ENCODE assay signal across 9 mouse cellular contexts in genomic region chr8:84946528-84947240, GRCm38 (mm10). TPM values are rescaled to one million over a fixed set of nuclear protein-coding genes. Genes with fewer than 3 reads are reported as not detected.
DNase-seq lines count a peak whose midpoint lies in the region; ATAC-seq and TF ChIP-seq lines count a peak whose summit lies in the region.
"Had no signal": no experiment of that assay in that cellular context is flagged by ENCODE, and none has a peak within 500 bp of the region (broad histone marks: within the 10 kb centered on the region; RNA-seq: fewer than 3 reads in every experiment).

Gene Rtbdn, plus strand, starts transcription at chr8:84946991.

- TF ChIP-seq EP300 in liver, postnatal 0 days (IDR thresholded peaks at IDR 0.05; ENCODE audit: low read depth): no peak

- peaks cover 82% of the 10 kb centered on the region for H3K27me3 ChIP-seq in heart, embryonic 14.5 days (ENCODE audit: control insufficient read depth, insufficient read depth, low read length)
- H3K27me3 ChIP-seq in forebrain, embryonic 14.5 days (replicated peaks; ENCODE audit: control insufficient read depth, insufficient read depth, low read length): peaks cover 35% of the 10 kb centered on the region
- H3K27me3 ChIP-seq in liver, postnatal 0 days (ENCODE audit: insufficient read depth, low read length): peaks cover 72% of the 10 kb centered on the region

- intact Hi-C loops in heart, postnatal 10 days (cut with DNase I): no loop called here

- DNase-seq in heart, postnatal 10 days: no peak
- DNase-seq in forebrain, embryonic 14.5 days (ENCODE audit: low spot score): peak; percentile 34
- no peak for DNase-seq in liver, postnatal 0 days
- DNase-seq in layer of hippocampus, adult 9-10 months (ENCODE audit: low spot score): no peak
- DNase-seq in urinary bladder, postnatal 36 days (ENCODE audit: low spot score in 2 of 2): no peak
- DNase-seq in kidney, postnatal 36 days: no peak

- no peaks in the 10 kb centered on the region for H3K9me3 ChIP-seq in heart, embryonic 14.5 days (ENCODE audit: control insufficient read depth, low read length)
- H3K9me3 ChIP-seq in forebrain, embryonic 14.5 days (replicated peaks; ENCODE audit: control insufficient read depth, low read length): no peaks in the 10 kb centered on the region
- no peaks in the 10 kb centered on the region for H3K9me3 ChIP-seq in liver, postnatal 0 days (ENCODE audit: low read length)

- peak; percentile 25; the same call in 1 of the 2 replicates for TF ChIP-seq CTCF in bone marrow macrophage, adult 2 months (IDR thresholded peaks at IDR 0.05; ENCODE audit: low read depth, low read length)
- TF ChIP-seq CTCF in liver, postnatal 0 days (IDR thresholded peaks at IDR 0.05; ENCODE audit: low read depth): peak; percentile 48

- H3K27ac ChIP-seq in heart, embryonic 14.5 days (replicated peaks in 1 of 2; ENCODE audit: control insufficient read depth in 1 of 2, insufficient read depth in 1 of 2, low read depth in 2 of 2, low read length in 2 of 2): no peak within 1 kb of the TSS
- no peak within 1 kb of the TSS for H3K27ac ChIP-seq in bone marrow macrophage, adult 2 months (ENCODE audit: insufficient read depth, low read depth, low read length)
- H3K27ac ChIP-seq in forebrain, embryonic 14.5 days (ENCODE audit: low read depth, low read length): peak within 1 kb of the TSS; percentile 55; the same call in 1 of the 2 replicates
- no peak within 1 kb of the TSS for H3K27ac ChIP-seq in liver, postnatal 0 days (ENCODE audit: low read depth)

- ATAC-seq in heart, embryonic 14.5 days (ENCODE audit: insufficient number of reproducible peaks, insufficient read depth, low FRiP score, low read depth): no peak
- ATAC-seq in forebrain, embryonic 14.5 days: no peak
- ATAC-seq in liver, postnatal 0 days: no peak

- peaks cover 0 to 8% of the 10 kb centered on the region in 2 experiments; a peak in 1 of 4 replicates for H3K4me1 ChIP-seq in heart, embryonic 14.5 days (ENCODE audit: control insufficient read depth in 2 of 2, insufficient read depth in 2 of 2, low read length in 2 of 2)
- H3K4me1 ChIP-seq in bone marrow macrophage, adult 2 months (ENCODE audit: control insufficient read depth, insufficient read depth, low read length): no peaks in the 10 kb centered on the region
- H3K4me1 ChIP-seq in forebrain, embryonic 14.5 days (ENCODE audit: control insufficient read depth, insufficient read depth, low read length): peaks cover 11% of the 10 kb centered on the region; the same call in 1 of the 2 replicates
- peaks cover 11% of the 10 kb centered on the region for H3K4me1 ChIP-seq in liver, postnatal 0 days (ENCODE audit: insufficient read depth)

- H3K4me2 ChIP-seq in heart, embryonic 14.5 days (ENCODE audit: low read length): peak within 1 kb of the TSS; percentile 64
- peak within 1 kb of the TSS; percentile 87 for H3K4me2 ChIP-seq in forebrain, embryonic 14.5 days (ENCODE audit: low read length)
- H3K4me2 ChIP-seq in liver, postnatal 0 days (ENCODE audit: low read depth, low read length): peak within 1 kb of the TSS; percentile 47

- no peak within 1 kb of the TSS for H3K9ac ChIP-seq in heart, embryonic 14.5 days (ENCODE audit: low read length)
- H3K9ac ChIP-seq in forebrain, embryonic 14.5 days (ENCODE audit: low read length): peak within 1 kb of the TSS; percentile 77
- H3K9ac ChIP-seq in liver, postnatal 0 days (replicated peaks): no peak within 1 kb of the TSS

- H3K36me3 ChIP-seq in heart, embryonic 14.5 days (ENCODE audit: control insufficient read depth, insufficient read depth, low read length): no peaks in the 10 kb centered on the region
- H3K36me3 ChIP-seq in forebrain, embryonic 14.5 days (ENCODE audit: control insufficient read depth, insufficient read depth, low read length): no peaks in the 10 kb centered on the region
- no peaks in the 10 kb centered on the region for H3K36me3 ChIP-seq in liver, postnatal 0 days (replicated peaks; ENCODE audit: insufficient read depth, low read length)

- no peak for TF ChIP-seq POLR2A in bone marrow macrophage, adult 2 months (IDR thresholded peaks at IDR 0.05; ENCODE audit: borderline replicate concordance, low read depth, low read length)

- 12% methylated on average over 17 of the region's 17 CpGs for WGBS in heart, embryonic 14.5 days
- WGBS in forebrain, embryonic 14.5 days: 7% methylated on average over 17 of the region's 17 CpGs
- WGBS in liver, postnatal 0 days (ENCODE audit: insufficient replicate concordance): 14% methylated on average over 17 of the region's 17 CpGs

- H3K4me3 ChIP-seq in heart, embryonic 14.5 days (ENCODE audit: control insufficient read depth in 1 of 2, insufficient read depth in 1 of 2, low read depth in 1 of 2, low read length in 2 of 2): peak within 1 kb of the TSS; percentile 8 to 39; a peak in 3 of 4 replicates
- no peak within 1 kb of the TSS for H3K4me3 ChIP-seq in bone marrow macrophage, adult 2 months (ENCODE audit: insufficient read depth, low read length)
- H3K4me3 ChIP-seq in forebrain, embryonic 14.5 days (ENCODE audit: low read depth, low read length): peak within 1 kb of the TSS; percentile 67
- H3K4me3 ChIP-seq in liver, postnatal 0 days (ENCODE audit: low read depth, low read length): peak within 1 kb of the TSS; percentile 25; the same call in 1 of the 2 replicates

RNA-seq across cellular contexts. Expression of gene Rtbdn, which starts in this region (rescaled TPM):
- polyA plus RNA-seq in heart, embryonic 14.5 days (2014; fragmentation: Nextera tagmentation; extraction: Ambion mirVana): 0.12 TPM in 1 of 2 replicates, not detected in the other
- total RNA-seq in heart, postnatal 10 days (2021): not detected
- not detected in 2 replicates for polyA plus RNA-seq in bone marrow macrophage, adult 2 months (2012; ENCODE audit: insufficient read depth, insufficient read length, missing spikeins)
- 0.47 and 0.73 TPM in 2 replicates for polyA plus RNA-seq in forebrain, embryonic 14.5 days (2014; fragmentation: Nextera tagmentation; extraction: Ambion mirVana)
- 0.09 TPM in 1 of 2 replicates, not detected in the other for polyA plus RNA-seq in liver, postnatal 0 days (2015; fragmentation: Nextera tagmentation; extraction: Ambion mirVana)
- polyA plus RNA-seq: large intestine, adult 2 months had no signal

Comparison
In these comparisons a context has a peak if more than half of its experiments do, and no peak if none do; other contexts are left out.
1. Peak in DNase-seq, H3K4me3 ChIP-seq, H3K27ac ChIP-seq, H3K9ac ChIP-seq and H3K4me2 ChIP-seq in forebrain, embryonic 14.5 days; RNA of the gene not detected or under 1 TPM.